Mouse (Mus musculus): ENCODE measurements around the gene Blm. TPM values are rescaled to one million over a fixed set of nuclear protein-coding genes. Genes with fewer than 3 reads are reported as not detected.
A peak's percentile ranks its signal among the peaks of the same experiment; 100 is the strongest.

Blm gene
- polyA plus RNA-seq, 1 experiment, result 75.0 TPM

- no peak overlapping the region for H3K27ac ChIP-seq (ENCODE audit: control insufficient read depth, insufficient read depth, low read depth, low read length, poor library complexity)
- H3K4me3 ChIP-seq (replicated peaks; ENCODE audit: control insufficient read depth, low read depth, low read length), result no peak overlapping the region
- WGBS, result 56% methylated on average over 10 of the region's 10 CpGs
- H3K4me1 ChIP-seq (ENCODE audit: control insufficient read depth, insufficient read depth, low read length), result peaks cover 9% of the 10 kb centered on the region
- TF ChIP-seq CTCF (IDR thresholded peaks at IDR 0.05; ENCODE audit: control insufficient read depth, insufficient read depth, low read length) (no peak), POLR2A (IDR thresholded peaks at IDR 0.05; ENCODE audit: borderline replicate concordance, control insufficient read depth, low read depth, low read length) (no peak)
Observed at GRCm38 (mm10) chr7:80439789-80440488, 95.0 kb downstream of the Blm start.

- WGBS, result 58% methylated on average over 15 of the region's 15 CpGs
- H3K4me3 ChIP-seq (replicated peaks; ENCODE audit: control insufficient read depth, low read depth, low read length), result no peak overlapping the region
- no peak overlapping the region for H3K27ac ChIP-seq (ENCODE audit: control insufficient read depth, insufficient read depth, low read depth, low read length, poor library complexity)
- peaks cover 4% of the 10 kb centered on the region; the same call in 1 of the 2 replicates for H3K4me1 ChIP-seq (ENCODE audit: control insufficient read depth, insufficient read depth, low read length)
- TF ChIP-seq POLR2A (IDR thresholded peaks at IDR 0.05; ENCODE audit: borderline replicate concordance, control insufficient read depth, low read depth, low read length) (no peak), CTCF (IDR thresholded peaks at IDR 0.05; ENCODE audit: control insufficient read depth, insufficient read depth, low read length) (no peak)
Observed at GRCm38 (mm10) chr7:80439032-80439760, 95.7 kb downstream of the Blm start.

DNA sequence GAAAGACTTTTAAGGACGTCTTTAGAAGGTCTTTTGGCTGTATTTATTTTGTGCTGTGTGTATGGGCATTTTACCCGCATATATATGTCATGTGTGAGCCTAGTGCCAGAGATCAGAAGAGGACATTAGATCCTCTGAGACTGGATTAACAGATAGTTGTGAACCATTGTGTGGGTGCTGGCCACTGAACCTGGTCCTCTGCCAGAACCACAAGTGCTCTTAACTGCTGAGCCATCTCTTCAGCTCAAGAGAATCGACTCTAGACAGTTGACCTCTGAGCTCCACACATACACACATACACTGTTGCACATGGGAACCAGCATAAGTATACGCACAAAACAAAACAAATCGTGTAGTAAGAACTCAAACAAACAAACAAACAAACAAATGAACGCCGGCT lies 98.3 kb downstream of the Blm start:
- Histone ChIP-seq H3K27ac (ENCODE audit: control insufficient read depth, insufficient read depth, low read depth, low read length, poor library complexity) (no peak overlapping the region), H3K4me1 (ENCODE audit: control insufficient read depth, insufficient read depth, low read length) (no peaks in the 10 kb centered on the region), H3K4me3 (replicated peaks; ENCODE audit: control insufficient read depth, low read depth, low read length) (no peak overlapping the region)
- TF ChIP-seq CTCF (IDR thresholded peaks at IDR 0.05; ENCODE audit: control insufficient read depth, insufficient read depth, low read length) (no peak), POLR2A (IDR thresholded peaks at IDR 0.05; ENCODE audit: borderline replicate concordance, control insufficient read depth, low read depth, low read length) (no peak)
- WGBS, result 74% methylated on average over 7 of the region's 7 CpGs

GRCm38 (mm10) chr7:80435594-80435993 lies 99.3 kb downstream of the Blm start:
- Histone ChIP-seq H3K4me1 (ENCODE audit: control insufficient read depth, insufficient read depth, low read length) (no peaks in the 10 kb centered on the region), H3K4me3 (replicated peaks; ENCODE audit: control insufficient read depth, low read depth, low read length) (no peak overlapping the region), H3K27ac (ENCODE audit: control insufficient read depth, insufficient read depth, low read depth, low read length, poor library complexity) (no peak overlapping the region)
- TF ChIP-seq CTCF (IDR thresholded peaks at IDR 0.05; ENCODE audit: control insufficient read depth, insufficient read depth, low read length) (no peak), POLR2A (IDR thresholded peaks at IDR 0.05; ENCODE audit: borderline replicate concordance, control insufficient read depth, low read depth, low read length) (no peak)
- WGBS, result 76% methylated on average over 3 of the region's 3 CpGs

GRCm38 (mm10) chr7:80429661-80430060 lies 105.3 kb downstream of the Blm start:
- no peak overlapping the region for H3K4me3 ChIP-seq (replicated peaks; ENCODE audit: control insufficient read depth, low read depth, low read length)
- peaks cover 11% of the 10 kb centered on the region; the same call in 1 of the 2 replicates for H3K4me1 ChIP-seq (ENCODE audit: control insufficient read depth, insufficient read depth, low read length)
- WGBS, result 89% methylated on average over 12 of the region's 12 CpGs
- TF ChIP-seq POLR2A (IDR thresholded peaks at IDR 0.05; ENCODE audit: borderline replicate concordance, control insufficient read depth, low read depth, low read length), result no peak
- TF ChIP-seq CTCF (IDR thresholded peaks at IDR 0.05; ENCODE audit: control insufficient read depth, insufficient read depth, low read length), result no peak
- no peak overlapping the region for H3K27ac ChIP-seq (ENCODE audit: control insufficient read depth, insufficient read depth, low read depth, low read length, poor library complexity)

GRCm38 (mm10) chr7:80427730-80428129 lies 107.2 kb downstream of the Blm start:
- no peak for TF ChIP-seq POLR2A (IDR thresholded peaks at IDR 0.05; ENCODE audit: borderline replicate concordance, control insufficient read depth, low read depth, low read length)
- TF ChIP-seq CTCF (IDR thresholded peaks at IDR 0.05; ENCODE audit: control insufficient read depth, insufficient read depth, low read length), result no peak
- Histone ChIP-seq H3K4me1 (ENCODE audit: control insufficient read depth, insufficient read depth, low read length) (peaks cover 11% of the 10 kb centered on the region; the same call in 1 of the 2 replicates), H3K27ac (ENCODE audit: control insufficient read depth, insufficient read depth, low read depth, low read length, poor library complexity) (peak overlapping the region; percentile 91; the same call in 1 of the 2 replicates), H3K4me3 (replicated peaks; ENCODE audit: control insufficient read depth, low read depth, low read length) (no peak overlapping the region)
- 20% methylated on average over 5 of the region's 5 CpGs for WGBS

GRCm38 (mm10) chr7:80426363-80426762 lies 108.6 kb downstream of the Blm start:
- Histone ChIP-seq H3K27ac (ENCODE audit: control insufficient read depth, insufficient read depth, low read depth, low read length, poor library complexity) (peak overlapping the region; percentile 91), H3K4me1 (ENCODE audit: control insufficient read depth, insufficient read depth, low read length) (peaks cover 11% of the 10 kb centered on the region; the same call in 1 of the 2 replicates), H3K4me3 (replicated peaks; ENCODE audit: control insufficient read depth, low read depth, low read length) (peak overlapping the region; percentile 34)
- TF ChIP-seq POLR2A (IDR thresholded peaks at IDR 0.05; ENCODE audit: borderline replicate concordance, control insufficient read depth, low read depth, low read length), result no peak; the same call in 1 of the 2 replicates
- no peak for TF ChIP-seq CTCF (IDR thresholded peaks at IDR 0.05; ENCODE audit: control insufficient read depth, insufficient read depth, low read length)
- 18% methylated on average over 7 of the region's 7 CpGs for WGBS

DNA sequence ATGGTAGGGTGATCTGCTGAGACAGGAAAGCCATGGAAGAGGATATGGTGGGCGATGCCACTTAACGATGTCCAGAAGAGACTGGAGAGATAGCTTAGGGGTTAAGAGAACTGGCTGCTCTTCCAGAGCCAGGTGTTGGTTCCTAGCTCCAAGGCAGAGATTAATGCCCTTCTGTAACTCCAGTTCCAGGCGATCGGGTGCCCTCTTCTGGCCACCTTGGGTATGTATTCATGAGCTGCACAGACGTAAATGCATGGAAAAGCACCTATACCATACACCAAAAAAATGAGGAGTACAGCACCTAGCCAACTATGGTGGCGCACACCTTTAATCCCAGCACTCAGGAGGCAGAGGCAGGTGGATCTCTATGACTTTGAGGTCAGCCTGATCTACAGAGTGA lies 110.2 kb downstream of the Blm start:
- TF ChIP-seq POLR2A (IDR thresholded peaks at IDR 0.05; ENCODE audit: borderline replicate concordance, control insufficient read depth, low read depth, low read length) (no peak), CTCF (IDR thresholded peaks at IDR 0.05; ENCODE audit: control insufficient read depth, insufficient read depth, low read length) (peak; percentile 54)
- 87% methylated on average over 6 of the region's 6 CpGs for WGBS
- peaks cover 11% of the 10 kb centered on the region; the same call in 1 of the 2 replicates for H3K4me1 ChIP-seq (ENCODE audit: control insufficient read depth, insufficient read depth, low read length)
- no peak overlapping the region for H3K4me3 ChIP-seq (replicated peaks; ENCODE audit: control insufficient read depth, low read depth, low read length)
- H3K27ac ChIP-seq (ENCODE audit: control insufficient read depth, insufficient read depth, low read depth, low read length, poor library complexity), result no peak overlapping the region
